Mouse (Mus musculus): ENCODE measurements around the gene Cntd1.

DNA sequence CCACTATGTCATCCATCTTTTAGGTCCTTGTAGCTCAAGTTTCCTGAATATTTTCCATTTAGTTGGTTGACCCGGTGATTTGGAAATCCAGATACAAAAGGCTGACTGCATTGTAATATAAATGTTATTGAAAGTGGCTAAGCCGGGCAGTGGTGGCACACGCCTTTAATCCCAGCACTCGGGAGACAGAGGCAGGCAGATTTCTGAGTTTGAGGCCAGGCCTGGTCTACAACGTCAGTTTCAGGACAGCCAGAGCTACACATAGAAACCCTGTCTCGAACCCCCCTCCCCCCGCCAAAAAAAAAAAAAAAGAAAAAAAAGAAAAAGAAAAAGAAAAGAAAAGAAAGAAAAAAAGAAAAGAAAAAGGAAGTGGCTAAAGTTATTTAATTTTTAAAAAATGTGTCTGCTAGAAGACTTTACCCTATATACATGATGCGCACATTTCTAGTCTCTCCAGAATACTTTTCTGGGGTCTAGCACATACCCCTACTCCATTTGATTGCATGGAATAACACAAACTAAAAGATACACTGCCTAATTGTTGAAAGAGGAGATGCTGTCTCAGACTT, 36.4 kb downstream of the Cntd1 start:
- TF ChIP-seq MAZ (IDR thresholded peaks at IDR 0.05; ENCODE audit: low read depth, low read length) (no peak), EP300 (IDR thresholded peaks at IDR 0.05; ENCODE audit: low read length) (no peak), MAX (IDR thresholded peaks at IDR 0.05; ENCODE audit: low read length) (no peak), POLR2A (IDR thresholded peaks at IDR 0.05; ENCODE audit: low read depth, low read length) (no peak), TCF12 (IDR thresholded peaks at IDR 0.05; ENCODE audit: low read depth, low read length) (no peak)
